Mouse (Mus musculus) liver, embryonic 11.5 days (tissue): ENCODE results near the gene Hspg2. TPM values are rescaled to one million over a fixed set of nuclear protein-coding genes. Genes with fewer than 3 reads are reported as not detected.

ENCODE experiments used
- ATAC-seq: fragments of 200-750 bp; cut with Nextera tagmentation; replicated peaks from 2 replicates; pipeline ENCODE4 v1.8.0; 2017; ENCODE audit warnings: moderate number of reproducible peaks, mild to moderate bottlenecking, moderate TSS enrichment, moderate library complexity; ENCODE audit not compliant: low FRiP score
- DNase-seq: peaks from one replicate; pipeline ENCODE4 v3.0.0-alpha.2; 2017; ENCODE audit warnings: low spot score
- H3K27ac ChIP-seq: fragments of 300-500 bp; sonication (generic); 2 replicates; pipeline ENCODE4 v1.5.1; 2014; ENCODE audit warnings: mild to moderate bottlenecking, low read depth, low read length, control low read depth
- H3K27me3 ChIP-seq: fragments of 300-500 bp; sonication (generic); replicated peaks from 2 replicates; pipeline ENCODE4 v1.6.1; 2014; ENCODE audit warnings: low read length, mixed read lengths; ENCODE audit not compliant: control insufficient read depth, insufficient read depth
- H3K36me3 ChIP-seq: fragments of 300-500 bp; sonication (generic); 2 replicates; pipeline ENCODE4 v1.6.1; 2014; ENCODE audit warnings: mild to moderate bottlenecking, low read length, moderate library complexity, mixed read lengths; ENCODE audit not compliant: control insufficient read depth, insufficient read depth
- H3K4me1 ChIP-seq: fragments of 300-500 bp; sonication (generic); replicated peaks from 2 replicates; pipeline ENCODE4 v1.6.1; 2014; ENCODE audit warnings: low read length, mixed read lengths; ENCODE audit not compliant: control insufficient read depth, insufficient read depth
- H3K4me2 ChIP-seq: fragments of 300-500 bp; sonication (generic); 2 replicates; pipeline ENCODE4 v1.6.1; 2014; ENCODE audit warnings: mild to moderate bottlenecking, control low read depth, moderate library complexity
- H3K4me3 ChIP-seq: fragments of 300-500 bp; sonication (generic); 2 replicates; pipeline ENCODE4 v1.5.1; 2014; ENCODE audit warnings: low read depth, low read length, control low read depth
- H3K9ac ChIP-seq: fragments of 300-500 bp; sonication (generic); 2 replicates; pipeline ENCODE4 v1.6.1; 2014; ENCODE audit warnings: low read depth, low read length, control low read depth
- H3K9me3 ChIP-seq: fragments of 300-500 bp; sonication (generic); 2 replicates; pipeline ENCODE4 v1.6.1; 2016; ENCODE audit warnings: low read length, inconsistent platforms, mixed read lengths; ENCODE audit not compliant: control insufficient read depth
- WGBS: fragments of 180-500 bp; shearing (Covaris S2); extraction: QIAGEN DNeasy Blood & Tissue Kit; methylation state at CpG from one replicate; pipeline ENCODE4 v1.1.7; 2014; 5-methylcytosine and 5-hydroxymethylcytosine counted together
- polyA plus RNA-seq: library from polyadenylated mRNA; unstranded; fragments of >200 nt; fragmentation: Nextera tagmentation; extraction: Ambion mirVana; gene quantifications from 2 replicates; pipeline ENCODE4 v1.2.1, GENCODE M21; 2014

Gene Hspg2
- polyA plus RNA-seq, 1 experiment from 2014 or later, result 20.8 TPM

- WGBS, result 82% methylated on average over 14 of the region's 14 CpGs
These were observed 71.8 kb downstream of the Hspg2 start for GRCm38 (mm10) chr4:137540356-137540755.

DNA sequence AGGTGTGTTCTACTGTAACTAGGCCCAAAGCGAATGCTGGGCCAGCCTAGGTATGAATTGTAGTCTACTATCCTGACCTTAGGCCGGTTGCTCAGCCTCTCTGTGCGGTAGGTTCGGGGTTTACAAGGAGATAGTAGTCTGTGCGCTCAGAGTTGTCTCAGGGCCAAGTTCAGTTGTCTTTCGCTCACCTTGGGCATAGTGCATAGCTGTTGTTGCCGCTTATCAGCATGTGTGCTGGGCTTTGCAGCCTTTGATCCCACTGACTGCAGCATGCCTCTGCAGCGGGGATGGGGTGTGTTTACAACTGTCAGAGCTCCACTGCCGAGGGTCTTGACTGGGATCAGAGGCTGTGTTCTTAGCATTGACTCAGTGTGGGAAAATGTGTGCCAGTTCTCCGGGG lies 74.4 kb downstream of the Hspg2 start:
- no peak for ATAC-seq
- no peak overlapping the region for H3K9ac ChIP-seq
- peaks cover 40% of the 10 kb centered on the region for H3K36me3 ChIP-seq
- DNase-seq, result no peak
- H3K27ac ChIP-seq, result no peak overlapping the region
- 77% methylated on average over 10 of the region's 10 CpGs for WGBS
- no peak overlapping the region for H3K4me2 ChIP-seq
- H3K9me3 ChIP-seq, result no peaks in the 10 kb centered on the region
- H3K27me3 ChIP-seq, result no peaks in the 10 kb centered on the region
- H3K4me1 ChIP-seq, result no peaks in the 10 kb centered on the region
- H3K4me3 ChIP-seq, result no peak overlapping the region

More at GRCm38 (mm10) chr4:137540356-137540755, 71.8 kb downstream of the Hspg2 start:
- no peaks in the 10 kb centered on the region for H3K9me3 ChIP-seq
- H3K27me3 ChIP-seq, result no peaks in the 10 kb centered on the region
- DNase-seq, result no peak
- no peak overlapping the region for H3K4me2 ChIP-seq
- peaks cover 22% of the 10 kb centered on the region for H3K36me3 ChIP-seq
- H3K27ac ChIP-seq, result no peak overlapping the region
- no peak for ATAC-seq
- no peaks in the 10 kb centered on the region for H3K4me1 ChIP-seq
- H3K4me3 ChIP-seq, result no peak overlapping the region
- H3K9ac ChIP-seq, result no peak overlapping the region

DNA sequence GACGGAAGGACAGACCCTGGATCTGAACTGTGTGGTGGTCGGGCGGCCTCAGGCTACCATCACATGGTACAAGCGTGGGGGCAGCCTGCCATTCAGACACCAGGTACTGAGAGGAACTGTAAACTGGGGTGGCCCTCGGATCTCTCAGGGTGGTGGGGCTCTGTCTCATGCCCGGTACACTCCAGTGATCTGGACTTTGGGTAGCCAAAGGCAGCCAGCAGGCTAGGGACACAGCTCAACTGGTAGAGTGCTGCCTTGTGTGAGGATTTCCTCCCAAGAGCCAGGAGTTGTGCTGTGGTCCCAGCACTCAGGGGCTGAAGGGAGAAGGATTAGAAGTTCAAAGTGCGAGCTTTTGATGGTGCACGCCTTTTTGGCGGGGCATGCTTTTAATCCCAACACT lies 77.0 kb downstream of the Hspg2 start:
- H3K36me3 ChIP-seq, result peaks cover 41% of the 10 kb centered on the region
- no peak for DNase-seq

DNA sequence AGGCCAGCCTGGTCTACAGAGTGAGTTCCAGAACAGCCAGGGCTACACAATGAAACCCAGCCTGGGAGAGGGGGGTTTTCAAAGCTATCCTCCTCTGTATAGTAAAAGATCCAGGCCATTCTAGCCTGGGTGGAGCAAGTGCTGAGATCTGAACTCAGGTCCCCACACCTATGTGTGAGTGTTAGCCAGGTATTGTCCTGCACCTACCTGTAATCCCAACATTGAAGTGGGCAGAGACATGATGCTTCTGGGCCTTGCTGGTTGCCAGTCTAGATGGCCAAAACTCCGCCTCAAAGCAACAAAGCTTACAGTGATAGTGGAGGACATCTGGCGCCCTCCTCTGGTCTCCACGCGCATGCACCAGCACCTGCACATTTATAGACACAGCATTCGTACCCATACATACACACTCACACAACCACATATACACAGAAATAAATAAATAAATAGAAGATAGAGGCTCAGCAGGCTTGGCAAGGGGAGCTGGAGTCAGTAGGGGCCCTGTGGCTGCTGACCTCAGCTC lies 77.5 kb downstream of the Hspg2 start:
- Histone ChIP-seq H3K4me1 (no peaks in the 10 kb centered on the region), H3K4me2 (no peak overlapping the region), H3K27ac (no peak overlapping the region), H3K9ac (no peak overlapping the region), H3K27me3 (no peaks in the 10 kb centered on the region), H3K9me3 (no peaks in the 10 kb centered on the region), H3K4me3 (no peak overlapping the region), H3K36me3 (peaks cover 43% of the 10 kb centered on the region)
- 71% methylated on average over 5 of the region's 5 CpGs for WGBS
- no peak for ATAC-seq
- peak; percentile 50 for DNase-seq

More for the DNA sequence above, 77.0 kb downstream of the Hspg2 start:
- Histone ChIP-seq H3K4me1 (no peaks in the 10 kb centered on the region), H3K4me3 (no peak overlapping the region), H3K27me3 (no peaks in the 10 kb centered on the region), H3K9me3 (no peaks in the 10 kb centered on the region), H3K27ac (no peak overlapping the region), H3K4me2 (no peak overlapping the region), H3K9ac (no peak overlapping the region)
- 91% methylated on average over 9 of the region's 9 CpGs for WGBS
- no peak for ATAC-seq

DNA sequence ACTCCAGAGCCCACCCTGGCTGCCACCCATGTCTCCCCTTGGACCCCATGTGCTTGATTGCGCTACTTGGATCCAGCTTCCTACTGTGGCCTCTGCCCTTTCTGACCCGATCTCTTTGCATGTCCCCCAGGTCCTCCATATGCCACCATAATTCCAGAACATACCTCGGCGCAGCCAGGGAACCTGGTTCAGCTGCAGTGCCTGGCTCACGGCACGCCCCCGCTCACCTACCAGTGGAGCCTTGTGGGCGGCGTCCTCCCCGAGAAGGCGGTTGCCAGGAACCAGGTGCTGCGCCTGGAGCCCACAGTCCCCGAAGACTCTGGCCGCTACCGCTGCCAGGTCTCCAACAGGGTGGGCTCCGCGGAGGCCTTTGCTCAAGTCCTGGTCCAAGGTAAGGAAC lies 84.9 kb downstream of the Hspg2 start:
- no peak for ATAC-seq
- Histone ChIP-seq H3K27me3 (no peaks in the 10 kb centered on the region), H3K4me1 (no peaks in the 10 kb centered on the region), H3K4me2 (no peak overlapping the region), H3K36me3 (peaks cover 38% of the 10 kb centered on the region), H3K27ac (no peak overlapping the region), H3K9ac (no peak overlapping the region), H3K4me3 (no peak overlapping the region), H3K9me3 (no peaks in the 10 kb centered on the region)
- WGBS, result 90% methylated on average over 17 of the region's 17 CpGs
- no peak for DNase-seq

- ATAC-seq, result no peak
- no peak for DNase-seq
- 90% methylated on average over 16 of the region's 16 CpGs for WGBS
- H3K4me2 ChIP-seq, result no peak overlapping the region
- no peaks in the 10 kb centered on the region for H3K27me3 ChIP-seq
- peaks cover 25% of the 10 kb centered on the region for H3K36me3 ChIP-seq
- no peak overlapping the region for H3K4me3 ChIP-seq
- no peaks in the 10 kb centered on the region for H3K9me3 ChIP-seq
- H3K4me1 ChIP-seq, result no peaks in the 10 kb centered on the region
- no peak overlapping the region for H3K9ac ChIP-seq
- H3K27ac ChIP-seq, result no peak overlapping the region
These were observed 88.2 kb downstream of the Hspg2 start for GRCm38 (mm10) chr4:137556673-137557210.

GRCm38 (mm10) chr4:137569873-137570272 lies 101.3 kb downstream of the Hspg2 start:
- Histone ChIP-seq H3K4me1 (no peaks in the 10 kb centered on the region), H3K9me3 (no peaks in the 10 kb centered on the region), H3K4me2 (no peak overlapping the region), H3K36me3 (peaks cover 11% of the 10 kb centered on the region; the same call in 1 of the 2 replicates), H3K27ac (no peak overlapping the region), H3K4me3 (no peak overlapping the region), H3K27me3 (no peaks in the 10 kb centered on the region), H3K9ac (no peak overlapping the region)
- 85% methylated on average over 9 of the region's 9 CpGs for WGBS
- DNase-seq, result no peak
- no peak for ATAC-seq

GRCm38 (mm10) chr4:137574469-137574868 lies 105.9 kb downstream of the Hspg2 start, which contains the start of gene Ldlrad2:
Gene Ldlrad2 (minus strand): TSS chr4:137574569.
- Histone ChIP-seq H3K36me3 (peaks cover 2% of the 10 kb centered on the region; the same call in 1 of the 2 replicates), H3K4me2 (no peak within 1 kb of the TSS), H3K4me3 (no peak within 1 kb of the TSS), H3K9me3 (no peaks in the 10 kb centered on the region), H3K9ac (no peak within 1 kb of the TSS), H3K4me1 (no peaks in the 10 kb centered on the region; the same call in 1 of the 2 replicates), H3K27ac (no peak within 1 kb of the TSS), H3K27me3 (peaks cover 12% of the 10 kb centered on the region)
- 86% methylated on average over 10 of the region's 10 CpGs for WGBS
- ATAC-seq (no peak), DNase-seq (no peak)

DNA sequence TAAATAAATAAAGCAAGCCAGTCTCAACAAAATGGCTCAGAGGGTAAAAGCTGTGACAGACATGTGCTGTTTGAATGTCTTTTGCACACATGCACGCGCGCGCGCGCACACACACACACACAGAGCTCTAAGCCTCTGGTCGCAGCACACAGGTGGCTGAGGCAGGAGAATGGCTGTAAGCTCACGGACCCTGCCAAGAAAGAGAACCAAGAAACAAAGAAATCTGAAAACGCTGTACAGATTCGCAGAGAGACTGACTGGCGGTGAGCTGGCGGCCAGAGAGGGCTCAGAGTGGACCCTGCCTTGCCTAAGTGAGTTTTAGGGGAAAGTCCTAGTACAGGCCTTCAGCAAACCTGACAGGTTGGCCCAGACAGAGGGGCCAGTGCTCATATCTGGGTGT lies 108.9 kb downstream of the Hspg2 start:
- WGBS, result 94% methylated on average over 12 of the region's 12 CpGs
- Histone ChIP-seq H3K9me3 (no peaks in the 10 kb centered on the region), H3K27ac (no peak overlapping the region), H3K4me1 (no peaks in the 10 kb centered on the region; the same call in 1 of the 2 replicates), H3K4me2 (no peak overlapping the region), H3K36me3 (no peaks in the 10 kb centered on the region), H3K4me3 (no peak overlapping the region), H3K9ac (no peak overlapping the region), H3K27me3 (peaks cover 16% of the 10 kb centered on the region)
- DNase-seq (no peak), ATAC-seq (no peak)
